Mouse (Mus musculus) thymus, postnatal 0 days (tissue): Measurements from ENCODE around the gene Olfr885. TPM values are rescaled to one million over a fixed set of nuclear protein-coding genes. Genes with fewer than 3 reads are reported as not detected.

ENCODE experiments used
- DNase-seq: peaks from one replicate; pipeline ENCODE4 v3.0.0-alpha.2; 2015; ENCODE audit warnings: low spot score
- polyA plus RNA-seq: library from polyadenylated mRNA; unstranded; fragments of >200 nt; fragmentation: Nextera tagmentation; extraction: Ambion mirVana; gene quantifications from 2 replicates; pipeline ENCODE4 v1.2.1, GENCODE M21; 2015

Gene Olfr885
- not detected in 2 replicates for polyA plus RNA-seq

DNA sequence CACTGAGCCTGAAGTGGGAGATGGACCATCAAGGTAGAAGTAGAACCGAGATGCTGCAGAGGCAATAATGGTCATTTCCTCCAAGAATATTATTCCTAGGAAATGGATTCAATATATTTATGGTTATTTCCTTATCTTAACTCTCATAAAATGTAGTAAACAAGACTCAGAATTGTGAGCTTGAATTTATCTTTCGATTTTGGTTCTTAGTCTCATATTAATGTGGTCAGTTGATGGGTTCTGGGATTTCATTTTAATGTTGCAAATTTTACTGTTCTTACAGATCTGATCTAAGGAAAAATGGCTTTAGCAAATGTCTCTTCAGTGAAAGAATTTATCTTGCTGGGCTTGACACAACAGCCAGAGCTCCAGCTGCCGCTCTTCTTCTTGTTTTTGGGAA, at the start of gene Olfr885:
Gene Olfr885 (plus strand): TSS at position 301 of the 400 bp plus-strand sequence.
- DNase-seq = no peak

DNA sequence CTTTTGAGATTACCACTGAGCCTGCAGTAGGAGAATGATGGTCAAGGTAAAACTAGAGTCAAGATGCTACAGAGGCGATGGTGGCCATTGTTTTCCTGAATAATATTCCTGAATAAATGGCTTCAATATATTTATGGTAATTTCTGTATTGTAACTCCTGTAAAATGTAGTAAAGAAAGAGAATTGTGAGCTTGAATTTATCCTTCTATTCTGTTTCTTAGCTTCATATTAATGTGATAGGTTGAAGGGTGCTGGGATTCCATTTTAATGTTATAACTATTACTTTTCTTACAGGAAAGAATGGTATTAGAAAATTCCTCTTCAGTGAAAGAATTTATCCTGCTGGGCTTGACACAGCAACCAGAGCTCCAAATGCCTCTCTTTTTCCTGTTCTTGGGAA, 35.6 kb upstream of the Olfr885 start, which contains the start of gene Olfr883:
Gene Olfr883 (plus strand): TSS at position 301 of the 400 bp plus-strand sequence.
- no peak for DNase-seq

DNA sequence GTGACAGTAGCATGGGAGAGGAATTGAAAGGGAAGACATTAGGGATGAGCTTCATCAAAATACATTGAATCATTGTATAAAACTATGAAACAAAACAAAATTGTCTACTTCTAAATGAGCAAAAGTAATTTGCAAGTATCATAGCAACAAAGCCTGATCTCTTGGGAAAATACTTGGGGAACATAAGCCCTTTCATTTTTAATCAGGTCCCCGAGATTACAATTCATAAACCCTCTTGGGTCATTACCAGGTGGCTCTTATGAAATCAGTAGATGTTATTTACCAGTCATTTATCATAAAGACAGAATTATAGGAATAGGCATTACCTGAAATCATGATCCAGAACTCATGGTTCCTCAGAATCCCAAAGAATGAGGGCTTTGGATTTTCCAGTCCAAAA, 14.9 kb upstream of the Olfr885 start, which contains the start of gene Olfr884:
Gene Olfr884 (plus strand): TSS at position 301 of the 400 bp plus-strand sequence.
- no peak for DNase-seq

DNA sequence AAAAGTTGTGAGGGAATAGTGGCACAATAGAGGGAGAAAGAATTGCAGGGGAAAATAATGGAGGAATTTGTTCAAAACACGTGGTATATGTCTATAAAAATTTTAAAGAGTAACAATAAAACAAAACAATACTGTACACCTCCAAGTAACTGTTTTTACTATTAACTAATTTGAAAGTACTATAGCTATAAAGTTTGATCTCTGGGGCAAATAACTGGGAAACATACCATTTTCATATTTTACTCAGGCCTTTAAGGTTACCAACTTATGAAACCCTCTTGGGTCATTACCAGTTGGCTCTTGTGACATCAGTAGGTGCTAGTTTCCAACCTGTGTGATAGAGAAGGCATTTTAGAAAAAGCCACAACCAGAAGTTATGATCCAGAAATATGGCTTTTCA, 22.6 kb downstream of the Olfr885 start, which contains the start of gene Olfr887:
Gene Olfr887 (plus strand): TSS at position 301 of the 400 bp plus-strand sequence.
- no peak for DNase-seq

DNA sequence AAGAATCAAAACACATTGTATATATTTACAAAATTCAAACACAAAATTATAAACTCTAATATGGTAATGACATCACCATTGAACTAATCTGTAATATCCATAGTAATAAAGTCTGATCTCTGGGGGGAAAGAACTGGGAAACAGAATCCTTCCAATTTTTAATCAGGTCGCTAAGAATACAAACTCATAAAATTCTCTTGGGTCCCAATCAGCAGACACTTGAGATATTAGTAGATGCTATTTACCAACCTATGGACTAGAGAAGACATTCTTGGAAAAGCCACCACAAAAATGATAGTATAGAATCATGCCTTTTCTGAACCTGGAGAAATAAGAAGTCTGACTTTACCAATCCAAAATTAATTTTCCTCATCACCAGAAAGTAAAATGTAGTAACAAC, 46.7 kb downstream of the Olfr885 start, which contains the start of gene Olfr888:
Gene Olfr888 (plus strand): TSS at position 301 of the 400 bp plus-strand sequence.
- DNase-seq = no peak

Other genes with a start within 250 kb of the Olfr885 start
- not detected in 2 replicates for gene Olfr877, start 207.1 kb upstream of the Olfr885 start, polyA plus RNA-seq
- gene Olfr145, start 164.6 kb upstream of the Olfr885 start, polyA plus RNA-seq = not detected in 2 replicates
- not detected in 2 replicates for gene Olfr878, start 143.5 kb upstream of the Olfr885 start, polyA plus RNA-seq
- gene Olfr881, start 69.5 kb upstream of the Olfr885 start, polyA plus RNA-seq = not detected in 2 replicates
- not detected in 2 replicates for gene Olfr883, start 35.5 kb upstream of the Olfr885 start, polyA plus RNA-seq
- gene Olfr884, start 14.8 kb upstream of the Olfr885 start, polyA plus RNA-seq = not detected in 2 replicates
- not detected in 2 replicates for gene Olfr887, start 22.8 kb downstream of the Olfr885 start, polyA plus RNA-seq
- not detected in 2 replicates for gene Olfr888, start 46.8 kb downstream of the Olfr885 start, polyA plus RNA-seq
- 0.06 and 0.12 TPM in 2 replicates for gene Olfr889, start 53.9 kb downstream of the Olfr885 start, polyA plus RNA-seq
- not detected in 2 replicates for gene Olfr890, start 81.2 kb downstream of the Olfr885 start, polyA plus RNA-seq
- gene Olfr891, start 119.5 kb downstream of the Olfr885 start, polyA plus RNA-seq = not detected in 2 replicates
- not detected in 2 replicates for gene Olfr893, start 147.0 kb downstream of the Olfr885 start, polyA plus RNA-seq
- not detected in 2 replicates for gene Olfr894, start 156.7 kb downstream of the Olfr885 start, polyA plus RNA-seq
- not detected in 2 replicates for gene Olfr143, start 191.5 kb downstream of the Olfr885 start, polyA plus RNA-seq
- gene Olfr895, start 206.5 kb downstream of the Olfr885 start, polyA plus RNA-seq = not detected in 2 replicates
- gene Olfr896-ps1, start 229.8 kb downstream of the Olfr885 start, polyA plus RNA-seq = not detected in 2 replicates